Mouse (Mus musculus): ENCODE data around the gene Pgm1. TPM values are rescaled to one million over a fixed set of nuclear protein-coding genes. Genes with fewer than 3 reads are reported as not detected.

The Pgm1 gene
- polyA plus RNA-seq, 1 experiment from 2014 or later: 88.1 TPM

GRCm38 (mm10) chr4:99988771-99989170 lies 59.6 kb downstream of the Pgm1 start:
- no peaks in the 10 kb centered on the region for H3K36me3 ChIP-seq
- 84% methylated on average over 7 of the region's 7 CpGs for WGBS
- H3K4me3 ChIP-seq: no peak overlapping the region
- H3K27me3 ChIP-seq: no peaks in the 10 kb centered on the region
- H3K4me2 ChIP-seq: no peak overlapping the region
- no peaks in the 10 kb centered on the region for H3K9me3 ChIP-seq
- no peaks in the 10 kb centered on the region for H3K4me1 ChIP-seq (replicated peaks)
- no peak overlapping the region for H3K27ac ChIP-seq (replicated peaks)
- no peak overlapping the region for H3K9ac ChIP-seq
- no peak for ATAC-seq (ENCODE audit: low FRiP score, low read depth)

- Histone ChIP-seq H3K9ac (no peak overlapping the region), H3K36me3 (no peaks in the 10 kb centered on the region), H3K27ac (replicated peaks) (no peak overlapping the region), H3K9me3 (no peaks in the 10 kb centered on the region), H3K4me3 (no peak overlapping the region), H3K4me2 (no peak overlapping the region), H3K4me1 (replicated peaks) (no peaks in the 10 kb centered on the region), H3K27me3 (no peaks in the 10 kb centered on the region)
- ATAC-seq (ENCODE audit: low FRiP score, low read depth): no peak
- 69% methylated on average over 5 of the region's 5 CpGs for WGBS
Observed at GRCm38 (mm10) chr4:100000971-100001370, 71.8 kb downstream of the Pgm1 start.

- WGBS: 70% methylated on average over 7 of the region's 7 CpGs
- Histone ChIP-seq H3K4me1 (replicated peaks) (no peaks in the 10 kb centered on the region), H3K9ac (no peak overlapping the region), H3K27me3 (no peaks in the 10 kb centered on the region), H3K4me2 (no peak overlapping the region), H3K9me3 (no peaks in the 10 kb centered on the region), H3K36me3 (no peaks in the 10 kb centered on the region), H3K27ac (replicated peaks) (no peak overlapping the region), H3K4me3 (no peak overlapping the region)
- no peak for ATAC-seq (ENCODE audit: low FRiP score, low read depth)
Observed at GRCm38 (mm10) chr4:100001806-100002205, 72.6 kb downstream of the Pgm1 start.

- peaks cover 9% of the 10 kb centered on the region for H3K4me1 ChIP-seq (replicated peaks)
- H3K4me2 ChIP-seq: no peak overlapping the region
- no peak overlapping the region for H3K4me3 ChIP-seq
- no peaks in the 10 kb centered on the region for H3K9me3 ChIP-seq
- no peak overlapping the region for H3K27ac ChIP-seq (replicated peaks)
- no peak for ATAC-seq (ENCODE audit: low FRiP score, low read depth)
- H3K9ac ChIP-seq: no peak overlapping the region
- H3K27me3 ChIP-seq: no peaks in the 10 kb centered on the region
- WGBS: 85% methylated on average over 7 of the region's 7 CpGs
- H3K36me3 ChIP-seq: no peaks in the 10 kb centered on the region
Observed at GRCm38 (mm10) chr4:100007721-100008120, 78.5 kb downstream of the Pgm1 start.

- peak; percentile 72 for ATAC-seq (ENCODE audit: low FRiP score, low read depth)
- H3K4me1 ChIP-seq (replicated peaks): peaks cover 9% of the 10 kb centered on the region
- WGBS: 34% methylated on average over 5 of the region's 5 CpGs
- no peak overlapping the region for H3K9ac ChIP-seq
- H3K36me3 ChIP-seq: no peaks in the 10 kb centered on the region
- no peak overlapping the region for H3K4me2 ChIP-seq
- peak overlapping the region; percentile 41; the same call in 1 of the 2 replicates for H3K27ac ChIP-seq (replicated peaks)
- H3K4me3 ChIP-seq: no peak overlapping the region
- H3K27me3 ChIP-seq: no peaks in the 10 kb centered on the region
- no peaks in the 10 kb centered on the region for H3K9me3 ChIP-seq
Observed at GRCm38 (mm10) chr4:100008371-100009090, 79.3 kb downstream of the Pgm1 start.

GRCm38 (mm10) chr4:100009211-100009678 lies 80.0 kb downstream of the Pgm1 start:
- H3K27ac ChIP-seq (replicated peaks): 0 out of 2 replicates have a peak overlapping the region, but pooled peaks have one; percentile 41
- 47% methylated on average over 8 of the region's 8 CpGs for WGBS
- peak; percentile 70 for ATAC-seq (ENCODE audit: low FRiP score, low read depth)

GRCm38 (mm10) chr4:100010916-100011315 lies 81.7 kb downstream of the Pgm1 start:
- ATAC-seq (ENCODE audit: low FRiP score, low read depth): no peak
- Histone ChIP-seq H3K27ac (replicated peaks) (no peak overlapping the region), H3K4me1 (replicated peaks) (peaks cover 9% of the 10 kb centered on the region), H3K27me3 (no peaks in the 10 kb centered on the region), H3K4me3 (no peak overlapping the region), H3K36me3 (no peaks in the 10 kb centered on the region), H3K9me3 (no peaks in the 10 kb centered on the region), H3K4me2 (no peak overlapping the region), H3K9ac (no peak overlapping the region)
- WGBS: 90% methylated on average over 3 of the region's 3 CpGs

More at GRCm38 (mm10) chr4:100009211-100009678, 80.0 kb downstream of the Pgm1 start:
- Histone ChIP-seq H3K4me3 (no peak overlapping the region), H3K4me1 (replicated peaks) (peaks cover 9% of the 10 kb centered on the region), H3K9ac (no peak overlapping the region), H3K36me3 (no peaks in the 10 kb centered on the region), H3K27me3 (no peaks in the 10 kb centered on the region), H3K9me3 (no peaks in the 10 kb centered on the region), H3K4me2 (no peak overlapping the region)

- H3K9me3 ChIP-seq: no peaks in the 10 kb centered on the region
- no peak overlapping the region for H3K4me2 ChIP-seq
- 45% methylated on average over 3 of the region's 3 CpGs for WGBS
- H3K27me3 ChIP-seq: no peaks in the 10 kb centered on the region
- ATAC-seq (ENCODE audit: low FRiP score, low read depth): no peak
- H3K9ac ChIP-seq: no peak overlapping the region
- no peak overlapping the region for H3K27ac ChIP-seq (replicated peaks)
- no peak overlapping the region for H3K4me3 ChIP-seq
- peaks cover 9% of the 10 kb centered on the region for H3K4me1 ChIP-seq (replicated peaks)
- H3K36me3 ChIP-seq: no peaks in the 10 kb centered on the region
Observed at GRCm38 (mm10) chr4:100011563-100011962, 82.3 kb downstream of the Pgm1 start.

- no peak overlapping the region for H3K27ac ChIP-seq (replicated peaks)
- no peak overlapping the region for H3K4me3 ChIP-seq
- no peak for ATAC-seq (ENCODE audit: low FRiP score, low read depth)
- H3K9me3 ChIP-seq: no peaks in the 10 kb centered on the region
- H3K9ac ChIP-seq: no peak overlapping the region
- WGBS: 80% methylated on average over 8 of the region's 8 CpGs
- H3K4me1 ChIP-seq (replicated peaks): peaks cover 9% of the 10 kb centered on the region
- no peaks in the 10 kb centered on the region for H3K36me3 ChIP-seq
- H3K4me2 ChIP-seq: no peak overlapping the region
- H3K27me3 ChIP-seq: no peaks in the 10 kb centered on the region
Observed at GRCm38 (mm10) chr4:100012361-100013035, 83.3 kb downstream of the Pgm1 start.

- no peaks in the 10 kb centered on the region for H3K4me1 ChIP-seq (replicated peaks)
- H3K27me3 ChIP-seq: no peaks in the 10 kb centered on the region
- 76% methylated on average over 3 of the region's 3 CpGs for WGBS
- H3K4me2 ChIP-seq: no peak overlapping the region
- no peak overlapping the region for H3K27ac ChIP-seq (replicated peaks)
- H3K9ac ChIP-seq: no peak overlapping the region
- no peak overlapping the region for H3K4me3 ChIP-seq
- ATAC-seq (ENCODE audit: low FRiP score, low read depth): no peak
- H3K36me3 ChIP-seq: no peaks in the 10 kb centered on the region
- no peaks in the 10 kb centered on the region for H3K9me3 ChIP-seq
Observed at GRCm38 (mm10) chr4:100027773-100028172, 98.6 kb downstream of the Pgm1 start.

GRCm38 (mm10) chr4:100028641-100029040 lies 99.4 kb downstream of the Pgm1 start:
- Histone ChIP-seq H3K9me3 (no peaks in the 10 kb centered on the region), H3K9ac (no peak overlapping the region), H3K4me1 (replicated peaks) (no peaks in the 10 kb centered on the region), H3K4me3 (no peak overlapping the region), H3K4me2 (no peak overlapping the region), H3K36me3 (no peaks in the 10 kb centered on the region), H3K27ac (replicated peaks) (no peak overlapping the region), H3K27me3 (no peaks in the 10 kb centered on the region)
- peak; percentile 71; the same call in 1 of the 2 replicates for ATAC-seq (ENCODE audit: low FRiP score, low read depth)
- 21% methylated on average over 3 of the region's 3 CpGs for WGBS

GRCm38 (mm10) chr4:100031270-100031669 lies 102.1 kb downstream of the Pgm1 start:
- no peaks in the 10 kb centered on the region for H3K4me1 ChIP-seq (replicated peaks)
- 70% methylated on average over 6 of the region's 6 CpGs for WGBS

More at GRCm38 (mm10) chr4:100031270-100031669, 102.1 kb downstream of the Pgm1 start:
- Histone ChIP-seq H3K4me2 (no peak overlapping the region), H3K9me3 (no peaks in the 10 kb centered on the region), H3K36me3 (no peaks in the 10 kb centered on the region), H3K27me3 (no peaks in the 10 kb centered on the region), H3K4me3 (no peak overlapping the region), H3K9ac (no peak overlapping the region), H3K27ac (replicated peaks) (no peak overlapping the region)
- ATAC-seq (ENCODE audit: low FRiP score, low read depth): no peak

Data from hindbrain, embryonic 15.5 days (tissue).